ENCODE assay signal across 9 mouse cellular contexts in the genomic region with DNA sequence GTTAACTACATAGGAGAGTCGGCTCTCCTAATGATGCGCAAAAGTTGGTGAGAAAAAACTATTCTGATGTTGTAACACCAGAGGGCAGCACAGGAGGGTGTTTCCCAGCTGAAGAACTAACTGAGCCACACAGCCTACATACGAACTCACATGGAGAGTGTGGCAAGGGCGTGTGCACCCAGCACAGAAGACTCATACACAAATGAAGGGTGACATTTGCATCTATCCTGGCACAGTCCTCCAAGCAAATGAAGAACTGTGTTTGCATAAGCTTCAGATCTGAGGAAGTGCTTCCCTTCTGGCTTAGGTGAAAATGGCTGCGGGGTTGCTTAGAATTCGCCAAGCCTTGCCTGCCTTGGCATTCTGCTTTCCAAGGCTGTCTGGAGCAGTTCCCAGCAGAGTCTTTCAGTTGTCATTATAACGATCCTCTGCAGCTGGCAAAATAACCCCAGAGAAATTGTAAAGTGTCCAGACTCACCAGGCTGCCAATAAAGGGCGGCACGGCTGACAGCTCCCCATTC. TPM values are rescaled to one million over a fixed set of nuclear protein-coding genes. Genes with fewer than 3 reads are reported as not detected.
DNase-seq lines count a peak whose midpoint lies in the region; ATAC-seq lines count a peak whose summit lies in the region.
"Had no signal": no experiment of that assay in that cellular context is flagged by ENCODE, and none has a peak within 500 bp of the region (broad histone marks: within the 10 kb centered on the region; RNA-seq: fewer than 3 reads in every experiment).

No protein-coding gene starts in this region.

- no peak overlapping the region for H3K4me2 ChIP-seq in hindbrain, embryonic 11.5 days (replicated peaks; ENCODE audit: low read depth, low read length)
- H3K4me2 ChIP-seq in midbrain, embryonic 16.5 days (ENCODE audit: low read length), result no peak overlapping the region

- H3K9ac ChIP-seq in hindbrain, embryonic 11.5 days (ENCODE audit: low read depth, low read length), result no peak overlapping the region
- H3K9ac ChIP-seq in midbrain, embryonic 16.5 days (ENCODE audit: low read depth, low read length), result no peak overlapping the region

- WGBS in embryonic facial prominence, embryonic 10.5 days, result 53% methylated on average over 9 of the region's 9 CpGs
- WGBS in hindbrain, embryonic 11.5 days, result 52% methylated on average over 9 of the region's 9 CpGs
- 24% methylated on average over 9 of the region's 9 CpGs for WGBS in midbrain, embryonic 16.5 days

- H3K36me3 ChIP-seq in embryonic facial prominence, embryonic 10.5 days (replicated peaks), result no peaks in the 10 kb centered on the region
- H3K36me3 ChIP-seq in hindbrain, embryonic 11.5 days (ENCODE audit: control insufficient read depth, insufficient read depth, low read length), result no peaks in the 10 kb centered on the region
- H3K36me3 ChIP-seq in midbrain, embryonic 16.5 days (ENCODE audit: control insufficient read depth, insufficient read depth, low read length), result no peaks in the 10 kb centered on the region

- no peaks in the 10 kb centered on the region for H3K4me1 ChIP-seq in embryonic facial prominence, embryonic 10.5 days
- no peaks in the 10 kb centered on the region for H3K4me1 ChIP-seq in hindbrain, embryonic 11.5 days (replicated peaks; ENCODE audit: control insufficient read depth, insufficient read depth, low read length)
- H3K4me1 ChIP-seq in midbrain, embryonic 16.5 days (ENCODE audit: control insufficient read depth, insufficient read depth, low read length), result no peaks in the 10 kb centered on the region

- no peak overlapping the region for H3K27ac ChIP-seq in embryonic facial prominence, embryonic 10.5 days (replicated peaks)
- H3K27ac ChIP-seq in hindbrain, embryonic 11.5 days (ENCODE audit: low read depth, low read length), result no peak overlapping the region
- no peak overlapping the region for H3K27ac ChIP-seq in midbrain, embryonic 16.5 days (ENCODE audit: low read length)

- H3K4me3 ChIP-seq in embryonic facial prominence, embryonic 10.5 days, result no peak overlapping the region
- H3K4me3 ChIP-seq in hindbrain, embryonic 11.5 days (ENCODE audit: low read depth, low read length), result no peak overlapping the region
- H3K4me3 ChIP-seq in midbrain, embryonic 16.5 days (ENCODE audit: low read depth, low read length), result no peak overlapping the region
- H3K4me3 ChIP-seq: myocyte had no signal

- intact Hi-C loops in heart, postnatal 25 days (cut with DNase I), result loop anchor here (5.0 kb wide), 2 partner anchors 45 to 75 kb away; no protein-coding TSS in a partner anchor
- intact Hi-C loops in left cerebral cortex, postnatal 10 days (cut with DNase I), result loop anchor here (2.0 to 5.0 kb wide), 2 partner anchors 50 to 133 kb away; a partner anchor contains a TSS

- no peak for ATAC-seq in hindbrain, embryonic 11.5 days (ENCODE audit: low FRiP score)
- peak; percentile 87 for ATAC-seq in midbrain, embryonic 16.5 days

- DNase-seq in heart, adult 8-10 months (ENCODE audit: low spot score), result peak; percentile 41
- DNase-seq in heart, postnatal 25 days (ENCODE audit: low spot score), result no peak
- DNase-seq in adrenal gland, adult 8-10 months, result peak; percentile 54
- peak; percentile 35 for DNase-seq in embryonic facial prominence, embryonic 10.5 days (ENCODE audit: low spot score)
- peak; percentile 70 for DNase-seq in hindbrain, embryonic 11.5 days (ENCODE audit: low spot score)
- peak; percentile 52 to 76 for DNase-seq in left cerebral cortex, postnatal 10 days (ENCODE audit: extremely low spot score in 1 of 2, low spot score in 2 of 2)
- peak; percentile 18 to 59 for DNase-seq in spleen, postnatal 10 days (ENCODE audit: low spot score in 2 of 2)

- H3K9me3 ChIP-seq in embryonic facial prominence, embryonic 10.5 days, result no peaks in the 10 kb centered on the region
- no peaks in the 10 kb centered on the region for H3K9me3 ChIP-seq in hindbrain, embryonic 11.5 days (ENCODE audit: control insufficient read depth, low read length)
- no peaks in the 10 kb centered on the region for H3K9me3 ChIP-seq in midbrain, embryonic 16.5 days (replicated peaks; ENCODE audit: control insufficient read depth, low read length, poor library complexity, severe bottlenecking)

- no peaks in the 10 kb centered on the region for H3K27me3 ChIP-seq in embryonic facial prominence, embryonic 10.5 days (replicated peaks; ENCODE audit: low read depth, poor library complexity, severe bottlenecking)
- H3K27me3 ChIP-seq in hindbrain, embryonic 11.5 days (ENCODE audit: control insufficient read depth, insufficient read depth, low read length), result no peaks in the 10 kb centered on the region
- no peaks in the 10 kb centered on the region for H3K27me3 ChIP-seq in midbrain, embryonic 16.5 days (ENCODE audit: control insufficient read depth, insufficient read depth, low read depth, low read length)

RNA-seq across cellular contexts. Expression of a gene that starts 25.4 kb away (rescaled TPM):
- 1 to 10 TPM; 2.9 to 5.4 (median 3.4) TPM for total RNA-seq in heart, adult 8-10 months (2022)
- 1 to 10 TPM; 2.9 to 5.7 TPM for total RNA-seq in heart, postnatal 25 days (2021)
- 1 to 10 TPM; 4.6 to 9.8 (median 8.4) TPM for total RNA-seq in adrenal gland, adult 8-10 months (2022)
- 51.0 and 64.3 TPM in 2 replicates for polyA plus RNA-seq in embryonic facial prominence, embryonic 10.5 days (2016; fragmentation: Nextera tagmentation; extraction: Ambion mirVana)
- polyA plus RNA-seq in hindbrain, embryonic 11.5 days (2014; fragmentation: Nextera tagmentation; extraction: Ambion mirVana), result 21.9 and 27.7 TPM in 2 replicates
- 1 to 10 TPM; 7.7 to 9.3 TPM for total RNA-seq in left cerebral cortex, postnatal 10 days (2021)
- 6.6 and 9.1 TPM in 2 replicates for polyA plus RNA-seq in midbrain, embryonic 16.5 days (2015; fragmentation: Nextera tagmentation; extraction: Ambion mirVana)

RNA-seq across cellular contexts. Expression of a gene that starts 48.8 kb away (rescaled TPM):
- total RNA-seq in heart, adult 8-10 months (2022), result 10 to 100 TPM; 72.5 to 82.8 (median 80.1) TPM
- 10 to 100 TPM; 70.8 to 80.1 TPM for total RNA-seq in heart, postnatal 25 days (2021)
- total RNA-seq in adrenal gland, adult 8-10 months (2022), result 10 to 100 TPM; 85.6 to 97.1 (median 88.7) TPM
- 118 and 130 TPM in 2 replicates for polyA plus RNA-seq in embryonic facial prominence, embryonic 10.5 days (2016; fragmentation: Nextera tagmentation; extraction: Ambion mirVana)
- 121 and 122 TPM in 2 replicates for polyA plus RNA-seq in hindbrain, embryonic 11.5 days (2014; fragmentation: Nextera tagmentation; extraction: Ambion mirVana)
- total RNA-seq in left cerebral cortex, postnatal 10 days (2021), result 100 to 1,000 TPM in 1 of 2 experiments, 10 to 100 TPM in 1; 98.2 to 107 TPM
- 173 and 176 TPM in 2 replicates for polyA plus RNA-seq in midbrain, embryonic 16.5 days (2015; fragmentation: Nextera tagmentation; extraction: Ambion mirVana)
